Mouse (Mus musculus) brain, embryonic 18.5 days (tissue): ENCODE data around the gene Reep6.

Experiments
- DNase-seq: peaks from one replicate; pipeline ENCODE4 v3.0.0-alpha.2; 2012; ENCODE audit warnings: low read depth, low spot score

Reep6 gene

GRCm38 (mm10) chr10:80329273-80330081, at the start of gene Reep6, which contains the start of gene Pcsk4:
TSS of gene Reep6 (plus strand) at chr10:80329953.
TSS of gene Pcsk4 (minus strand) at chr10:80329498.
- DNase-seq: peak; percentile 90

GRCm38 (mm10) chr10:80281304-80281703, 48.4 kb upstream of the Reep6 start:
- DNase-seq: no peak

DNA sequence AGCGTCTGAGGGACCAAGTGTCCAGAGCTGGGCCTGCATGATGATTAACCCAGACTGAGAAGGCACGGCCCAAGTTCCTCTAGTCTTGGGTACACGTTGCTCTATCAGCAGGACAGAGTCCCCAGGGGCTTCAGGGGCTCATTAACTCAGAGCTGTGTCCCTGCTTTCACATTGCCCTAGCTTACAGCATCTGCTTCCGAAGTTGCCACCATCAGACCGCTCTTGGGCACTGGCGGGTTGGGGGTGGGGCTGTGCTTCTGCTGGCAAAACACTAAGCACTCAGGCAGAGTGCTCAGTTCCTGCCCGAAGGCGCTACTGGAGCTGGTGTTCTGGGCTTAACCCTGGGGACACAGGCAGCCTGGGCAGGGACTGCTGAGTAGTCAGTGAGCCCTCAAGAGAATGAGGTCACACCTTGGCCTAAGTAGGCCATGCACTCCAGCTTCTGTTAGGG, 47.8 kb upstream of the Reep6 start:
- no peak for DNase-seq

GRCm38 (mm10) chr10:80282481-80283441, 47.0 kb upstream of the Reep6 start:
- no peak for DNase-seq

DNA sequence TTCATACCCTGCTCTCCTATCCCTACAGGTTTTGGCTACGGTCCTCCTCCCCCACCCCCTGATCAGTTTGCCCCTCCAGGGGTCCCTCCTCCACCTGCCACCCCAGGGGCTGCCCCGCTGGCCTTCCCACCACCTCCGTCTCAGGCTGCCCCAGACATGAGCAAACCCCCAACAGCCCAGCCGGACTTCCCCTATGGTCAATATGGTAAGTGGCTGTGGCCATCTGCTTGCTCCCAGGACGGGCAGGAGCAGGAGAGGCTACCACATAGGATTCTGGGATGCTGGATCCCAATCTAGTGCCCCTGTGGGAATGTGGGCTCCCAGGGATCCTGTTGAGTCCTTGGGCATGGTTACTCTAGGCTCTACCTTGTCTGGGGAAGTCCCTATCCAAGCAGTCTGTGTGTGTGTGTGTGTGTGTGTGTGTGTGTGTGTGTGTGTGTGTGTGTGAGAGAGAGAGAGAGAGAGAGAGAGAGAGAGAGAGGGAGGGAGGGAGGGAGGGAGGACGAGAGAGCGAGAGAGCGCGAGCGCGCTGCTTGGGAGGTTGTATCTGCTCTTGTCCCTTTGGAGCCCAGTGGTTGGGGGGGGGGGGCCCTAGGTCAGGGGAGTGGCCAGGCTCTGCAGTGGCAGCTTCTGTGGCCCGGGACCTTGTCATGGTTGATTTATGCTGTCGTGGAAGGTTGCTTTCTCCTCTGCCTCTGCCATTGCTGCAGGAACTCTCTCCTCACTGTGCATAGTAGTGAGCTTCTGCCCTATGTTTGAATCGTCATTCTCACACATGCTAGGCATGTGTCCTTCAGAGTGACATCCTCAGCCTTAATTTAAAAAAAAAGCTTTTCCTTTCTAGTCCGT, 44.3 kb upstream of the Reep6 start:
- no peak for DNase-seq

DNA sequence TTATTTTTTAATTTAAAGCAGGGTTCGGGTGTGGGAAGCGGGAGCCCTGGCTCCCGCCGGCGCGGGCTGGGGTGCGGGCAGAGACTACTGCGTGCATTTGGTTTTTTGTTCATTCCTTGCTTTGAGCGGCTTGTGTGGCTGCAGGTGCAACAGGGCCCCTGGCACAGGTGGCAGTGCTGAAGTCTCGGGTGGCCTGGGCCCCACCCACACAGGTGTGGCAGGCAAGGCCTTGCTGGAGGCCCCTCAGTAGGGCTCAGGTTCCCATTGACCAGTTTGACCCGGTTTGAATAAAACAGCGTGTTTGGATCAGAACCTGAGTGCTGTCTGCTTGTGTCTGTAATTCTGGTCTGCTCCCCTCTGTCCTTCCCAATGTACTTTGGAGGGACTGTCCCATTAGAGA, 41.7 kb upstream of the Reep6 start:
- no peak for DNase-seq

GRCm38 (mm10) chr10:80288657-80289056, 41.1 kb upstream of the Reep6 start:
- no peak for DNase-seq

- peak; percentile 90 for DNase-seq
Observed at GRCm38 (mm10) chr10:80292251-80293146, 37.3 kb upstream of the Reep6 start, which contains the start of gene Rps15. TSS of gene Rps15 (plus strand) at chr10:80292453.

- DNase-seq: no peak
Observed at GRCm38 (mm10) chr10:80293325-80293724, 36.4 kb upstream of the Reep6 start.

DNA sequence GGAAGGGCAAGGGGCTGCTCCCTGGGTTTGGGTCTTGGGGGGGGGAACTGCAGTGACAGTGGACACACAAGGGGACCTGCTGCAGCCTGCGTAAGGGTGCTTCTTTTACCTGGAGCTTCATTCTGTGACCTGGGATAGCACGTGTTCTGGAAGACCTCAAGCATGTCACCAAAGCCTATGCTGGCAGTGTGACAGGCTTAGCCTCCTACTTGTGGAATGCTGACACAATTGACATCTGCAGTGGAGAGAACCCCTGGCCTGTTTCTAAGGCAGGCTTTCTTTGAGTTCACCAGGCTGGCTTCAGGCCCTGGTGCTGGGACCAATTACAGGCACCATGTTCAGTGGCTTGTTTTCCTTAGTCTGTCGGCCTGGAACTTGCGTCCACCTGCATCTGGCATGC, 35.4 kb upstream of the Reep6 start:
- DNase-seq: no peak

- no peak for DNase-seq
Observed at GRCm38 (mm10) chr10:80294788-80295303, 34.9 kb upstream of the Reep6 start.

- peak; percentile 85 for DNase-seq
Observed at GRCm38 (mm10) chr10:80295618-80296425, 33.9 kb upstream of the Reep6 start, which contains the start of gene Apc2. TSS of gene Apc2 (plus strand) at chr10:80295977.

DNA sequence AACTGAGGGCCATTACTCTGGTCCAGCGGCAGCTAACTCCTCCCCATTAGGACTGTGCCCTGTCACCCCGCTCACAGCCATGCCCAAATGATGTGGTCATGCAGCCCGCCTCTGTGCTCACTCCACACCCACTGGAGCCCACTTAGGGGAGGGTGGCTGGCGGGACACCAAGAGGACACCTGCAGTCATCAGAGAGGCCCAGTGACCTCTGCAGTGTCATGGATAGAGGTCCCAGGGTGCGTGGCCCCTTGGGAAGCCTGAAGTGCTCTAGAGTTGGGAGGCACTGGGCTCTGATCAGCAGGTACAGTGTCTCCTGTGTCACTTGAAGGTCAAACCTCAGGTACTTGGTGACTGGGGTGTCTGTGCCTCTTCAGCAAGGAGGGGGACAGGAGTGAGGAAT, 32.9 kb upstream of the Reep6 start:
- DNase-seq: no peak

GRCm38 (mm10) chr10:80297526-80298133, 32.1 kb upstream of the Reep6 start:
- DNase-seq: no peak

GRCm38 (mm10) chr10:80298571-80299281, 31.0 kb upstream of the Reep6 start:
- DNase-seq: peak; percentile 87

GRCm38 (mm10) chr10:80299301-80299700, 30.5 kb upstream of the Reep6 start:
- no peak for DNase-seq

DNA sequence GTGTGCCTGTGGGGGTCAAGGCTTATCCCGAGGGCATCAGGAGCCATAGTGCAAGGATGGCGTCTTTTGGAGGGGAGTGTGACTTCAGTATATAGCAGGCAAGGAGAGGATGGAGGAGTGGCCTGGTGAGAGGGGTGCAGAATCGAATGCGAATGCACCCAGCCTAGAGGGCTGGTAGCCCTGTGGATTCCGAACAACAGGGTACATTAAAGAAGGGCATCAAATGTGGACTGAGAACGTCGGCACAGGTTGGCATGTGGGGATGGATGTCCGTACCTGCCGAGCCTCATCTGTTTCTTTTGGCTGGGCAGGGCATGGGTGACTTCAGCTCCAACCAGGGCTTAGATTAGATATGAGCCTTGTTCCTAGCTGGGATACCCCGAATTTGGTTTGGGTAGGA, 29.9 kb upstream of the Reep6 start:
- DNase-seq: no peak

GRCm38 (mm10) chr10:80300672-80301181, 29.0 kb upstream of the Reep6 start:
- peak; percentile 87 for DNase-seq
